Mouse (Mus musculus): ENCODE data around the gene Gm20388.

Gene Gm20388

GRCm38 (mm10) chr8:122178392-122178890 is 2267.8 kb downstream of the Gm20388 start:
- DNase-seq (ENCODE audit: low spot score in 2 of 2), result no peak

GRCm38 (mm10) chr8:122179354-122179753 is 2268.7 kb downstream of the Gm20388 start:
- no peak for DNase-seq (ENCODE audit: low spot score in 2 of 2)

GRCm38 (mm10) chr8:122180116-122180515 is 2269.5 kb downstream of the Gm20388 start:
- DNase-seq (ENCODE audit: low spot score in 2 of 2), result no peak

- peak; percentile 31 to 41 for DNase-seq (ENCODE audit: low spot score in 2 of 2)
Observed at GRCm38 (mm10) chr8:122181414-122181813, 2270.8 kb downstream of the Gm20388 start.

DNA sequence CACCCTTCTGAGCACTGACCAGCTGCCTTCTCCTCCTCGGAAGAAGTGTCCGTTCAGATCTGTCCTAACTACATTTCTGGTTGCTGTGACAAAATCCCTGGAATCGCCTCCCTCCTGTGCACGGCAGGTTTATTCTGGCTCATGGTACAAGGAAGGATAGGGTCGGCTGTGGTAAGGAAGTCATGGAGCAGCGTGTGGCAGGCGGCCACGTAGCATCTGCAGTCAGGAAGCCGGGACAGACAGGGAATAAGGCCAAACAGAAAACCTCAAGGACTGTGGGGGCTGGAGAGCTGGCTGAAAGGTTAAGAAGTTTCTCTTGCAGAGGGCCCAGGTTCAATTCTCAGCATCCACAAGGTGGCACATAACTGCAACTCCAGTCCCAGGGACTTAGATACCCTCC is 2271.3 kb downstream of the Gm20388 start:
- no peak for DNase-seq (ENCODE audit: low spot score in 2 of 2)

GRCm38 (mm10) chr8:122186363-122186974 is 2275.8 kb downstream of the Gm20388 start:
- no peak for DNase-seq (ENCODE audit: low spot score in 2 of 2)

DNA sequence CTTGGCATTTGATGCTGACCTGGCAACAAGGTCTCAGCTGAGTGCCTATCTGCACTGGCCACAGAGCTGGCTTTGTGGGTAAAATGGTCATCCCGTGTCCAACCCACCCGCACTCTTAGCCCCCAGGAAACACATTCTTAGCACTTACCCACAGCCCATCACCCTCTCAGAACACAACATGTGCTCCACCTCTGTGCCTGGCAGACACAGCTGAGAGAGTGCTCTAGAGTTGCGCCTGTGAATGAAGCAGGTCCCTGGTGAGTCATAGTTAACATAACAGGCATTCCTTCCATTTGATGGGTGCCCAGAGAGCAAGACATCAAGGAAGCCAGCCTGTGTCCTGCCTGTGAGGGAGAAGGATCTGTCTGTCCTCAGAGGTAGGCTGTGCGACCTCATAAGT is 2276.6 kb downstream of the Gm20388 start:
- no peak for DNase-seq (ENCODE audit: low spot score in 2 of 2)

DNA sequence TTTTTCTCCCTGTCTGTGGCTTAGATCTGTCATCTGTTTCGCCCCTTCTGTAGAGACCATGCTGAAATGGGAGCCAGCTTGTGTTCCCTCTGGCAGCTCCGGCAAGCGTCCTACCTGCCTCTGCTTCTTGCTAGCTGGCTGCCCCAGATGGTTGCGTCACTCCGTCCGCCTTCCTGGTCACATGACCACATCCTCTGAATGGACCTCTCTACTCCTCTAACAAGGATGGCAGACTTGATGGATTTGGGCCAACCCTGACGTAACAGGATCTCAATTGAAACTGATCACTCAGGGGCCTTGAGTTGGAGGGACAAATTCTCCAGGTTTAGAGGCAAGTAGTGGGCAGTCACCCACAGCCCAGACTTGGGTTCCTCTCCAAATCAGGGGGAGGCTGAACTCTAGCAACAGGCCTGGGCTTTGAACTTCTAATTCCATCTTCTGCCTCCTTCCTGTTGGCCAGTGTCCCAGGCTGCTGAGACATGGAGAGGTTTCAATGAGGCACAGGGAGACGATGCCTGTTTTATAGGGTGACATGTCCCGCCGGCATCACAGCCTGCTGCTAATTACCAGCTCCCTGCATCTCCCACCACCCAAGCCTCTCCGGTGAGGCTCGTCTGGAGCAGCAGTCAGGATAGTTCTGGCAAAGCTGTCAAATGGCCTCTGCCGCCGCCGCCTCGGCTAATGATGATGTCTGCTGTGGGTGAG is 2279.9 kb downstream of the Gm20388 start:
- peak in 1 of 2 experiments; percentile 42 for DNase-seq (ENCODE audit: low spot score in 2 of 2)

- no peak for DNase-seq (ENCODE audit: low spot score in 2 of 2)
Observed at GRCm38 (mm10) chr8:122191054-122191376, 2280.4 kb downstream of the Gm20388 start.

DNA sequence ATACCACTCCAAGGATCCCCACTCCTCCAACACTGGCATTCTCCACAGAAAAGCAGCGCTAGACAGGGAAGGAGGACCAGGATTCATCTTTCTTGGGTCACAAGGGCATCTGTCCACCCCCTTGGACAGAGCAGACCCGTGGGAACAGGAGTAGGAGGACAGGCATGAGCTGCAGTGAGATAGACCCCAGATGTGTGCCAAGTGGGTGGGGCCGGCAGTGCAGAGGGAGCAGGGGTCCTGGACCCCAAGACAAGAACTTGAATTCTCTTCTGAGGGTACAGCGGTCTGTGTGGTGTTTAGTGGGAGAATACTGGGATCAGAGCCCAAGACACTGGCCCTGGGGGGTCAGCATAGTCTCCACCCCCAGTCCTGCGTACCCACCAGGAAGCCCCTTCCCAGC is 2282.1 kb downstream of the Gm20388 start:
- no peak for DNase-seq (ENCODE audit: low spot score in 2 of 2)

DNA sequence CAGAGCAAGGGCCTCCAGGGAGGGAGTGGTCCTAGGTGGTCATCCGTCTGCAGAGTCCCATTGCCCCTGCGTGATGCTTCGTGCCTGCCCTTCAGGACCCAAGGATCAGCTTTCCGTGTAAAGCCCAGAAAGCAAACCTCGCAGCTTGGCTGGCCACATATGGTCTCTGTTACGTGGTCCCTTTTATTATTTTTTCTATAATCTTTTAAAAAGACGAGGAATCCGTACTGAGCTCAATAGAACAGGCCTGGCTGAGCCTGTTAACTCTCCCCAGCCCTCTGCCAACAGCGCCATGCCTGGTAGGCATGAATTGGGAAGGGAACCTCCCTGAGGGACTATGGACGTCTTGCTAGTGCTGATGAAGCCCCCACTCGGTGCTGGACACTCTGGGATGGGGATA is 2282.9 kb downstream of the Gm20388 start:
- no peak for DNase-seq (ENCODE audit: low spot score in 2 of 2)

GRCm38 (mm10) chr8:122194396-122194795 is 2283.8 kb downstream of the Gm20388 start:
- DNase-seq (ENCODE audit: low spot score in 2 of 2), result no peak

GRCm38 (mm10) chr8:122197342-122197741 is 2286.7 kb downstream of the Gm20388 start:
- no peak for DNase-seq (ENCODE audit: low spot score in 2 of 2)

DNA sequence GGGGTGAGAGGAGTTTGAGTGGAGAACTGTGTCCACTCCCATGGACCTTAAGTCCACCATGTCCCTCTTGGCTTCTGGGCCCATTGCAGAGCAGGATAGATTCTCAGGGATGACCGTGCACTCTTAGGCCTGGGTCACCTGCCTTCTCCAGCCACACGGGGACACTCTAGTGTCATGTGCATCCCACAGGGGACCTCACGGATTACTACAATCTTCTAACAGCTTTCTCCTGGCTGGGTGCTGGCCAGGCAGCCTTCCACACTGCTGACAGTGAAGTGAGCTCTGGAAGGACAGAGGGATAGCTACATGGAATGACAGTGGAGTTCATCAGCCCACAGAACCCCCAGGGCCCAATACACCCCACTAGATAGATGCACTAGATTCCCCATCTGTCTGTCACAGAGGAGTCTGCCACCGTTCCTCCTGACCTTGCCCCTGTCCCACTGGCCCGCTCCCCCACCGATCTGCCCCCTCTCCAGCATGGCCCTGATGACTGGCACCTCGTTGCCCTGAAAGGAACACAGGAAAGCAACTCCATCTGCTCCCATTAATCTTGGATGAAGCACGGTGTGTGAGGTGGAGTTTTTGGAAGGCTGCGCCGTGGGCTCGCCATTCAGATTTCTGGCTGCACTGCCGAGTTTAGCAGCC is 2287.9 kb downstream of the Gm20388 start:
- DNase-seq (ENCODE audit: low spot score in 2 of 2), result no peak

- no peak for DNase-seq (ENCODE audit: low spot score in 2 of 2)
Observed at GRCm38 (mm10) chr8:122199191-122199590, 2288.6 kb downstream of the Gm20388 start.

DNA sequence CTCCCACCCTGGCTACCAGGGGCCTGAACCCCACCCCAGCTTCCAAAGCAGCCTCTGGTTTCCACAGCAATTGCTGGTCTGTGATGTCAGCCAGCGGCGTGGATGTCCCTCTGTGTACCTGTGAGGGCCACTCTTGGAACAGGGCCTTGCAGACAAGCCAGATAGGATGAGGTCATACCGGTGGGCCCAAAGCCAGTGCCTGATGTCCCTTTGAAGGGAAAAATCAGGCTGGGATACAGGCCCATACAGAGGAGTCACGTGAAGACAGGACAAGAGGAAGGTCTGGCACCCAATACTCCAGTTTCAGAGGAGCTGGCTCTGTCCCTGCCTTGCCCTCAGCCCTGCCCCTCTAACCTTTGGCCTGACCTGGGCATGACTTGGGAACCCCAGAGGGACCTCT is 2289.2 kb downstream of the Gm20388 start:
- no peak for DNase-seq (ENCODE audit: low spot score in 2 of 2)

DNA sequence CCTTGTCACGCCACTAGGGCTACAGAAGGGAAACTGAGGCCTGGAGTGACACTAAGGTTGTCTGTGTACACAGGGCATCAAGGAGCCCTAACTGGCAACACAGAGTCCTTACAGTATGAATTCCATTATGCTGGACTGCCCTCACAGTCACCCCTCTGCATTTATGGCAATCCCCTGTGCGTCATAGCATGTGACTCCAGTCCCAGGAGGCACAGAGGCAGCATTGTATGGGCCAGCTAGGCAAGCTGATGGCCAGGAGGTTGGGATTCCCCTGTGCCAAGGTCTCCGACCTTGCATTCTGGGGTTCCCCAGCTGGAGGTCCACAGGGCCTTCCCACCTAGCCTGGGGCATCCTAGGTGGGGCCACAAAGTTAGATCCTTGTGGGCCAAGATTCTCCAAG is 2300.9 kb downstream of the Gm20388 start:
- DNase-seq (ENCODE audit: low spot score in 2 of 2), result no peak

- no peak for DNase-seq (ENCODE audit: low spot score in 2 of 2)
Observed at GRCm38 (mm10) chr8:122215630-122216029, 2305.0 kb downstream of the Gm20388 start.

DNA sequence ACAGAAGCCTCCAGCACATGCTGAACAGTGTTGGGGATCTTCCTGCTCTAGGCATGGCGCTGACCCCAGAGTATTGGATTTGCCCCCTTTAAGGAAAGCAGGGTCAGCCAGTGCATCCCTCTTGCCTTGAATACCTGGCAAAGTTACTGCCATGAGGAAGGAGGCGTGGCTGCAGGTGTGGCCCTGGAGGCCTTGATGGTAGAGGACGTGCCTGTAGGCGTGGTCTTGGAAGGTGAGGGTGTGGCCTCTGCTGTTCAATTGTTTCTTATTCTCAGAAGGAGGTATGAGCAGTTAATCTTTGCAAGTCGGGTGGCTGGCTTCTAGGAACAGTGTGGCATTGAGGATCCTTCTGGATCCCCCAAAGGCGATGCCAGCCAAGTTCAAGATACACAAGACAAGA is 2305.8 kb downstream of the Gm20388 start:
- no peak for DNase-seq (ENCODE audit: low spot score in 2 of 2)

DNA sequence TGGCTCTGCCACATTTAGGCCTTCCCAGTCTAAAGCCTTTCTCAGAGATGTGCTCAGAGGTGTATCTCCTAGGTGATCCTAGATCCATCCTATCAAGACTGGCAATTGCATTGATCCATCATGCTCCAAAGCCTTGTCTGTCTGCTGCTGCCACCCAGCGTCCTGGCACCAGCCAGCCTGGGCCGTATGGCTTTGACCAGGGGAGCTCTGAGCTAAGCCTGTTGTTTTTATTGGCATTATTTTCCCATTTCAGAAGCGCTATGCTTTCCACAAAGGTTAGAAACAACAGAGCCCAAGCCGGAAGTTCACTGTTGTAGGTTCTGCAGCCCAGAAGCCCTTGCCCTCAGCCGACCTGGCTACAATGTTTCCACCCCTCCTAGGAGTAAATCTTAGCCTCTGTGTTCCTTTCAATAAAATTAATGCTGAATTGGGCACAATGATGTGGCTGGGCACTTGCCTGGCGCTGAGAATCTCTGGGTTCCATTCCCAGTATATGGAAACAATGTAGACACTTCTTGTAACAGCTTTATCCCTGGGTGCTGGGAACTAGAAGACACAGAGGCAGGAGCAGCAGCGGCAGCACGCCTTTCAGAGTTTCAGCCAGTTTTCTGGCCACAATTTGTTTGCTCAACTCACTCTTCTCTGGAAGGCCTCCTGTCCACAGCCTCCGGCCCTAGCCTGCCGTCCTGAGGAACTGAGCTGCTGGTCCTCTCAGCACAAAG is 2307.0 kb downstream of the Gm20388 start:
- DNase-seq (ENCODE audit: low spot score in 2 of 2), result no peak

DNA sequence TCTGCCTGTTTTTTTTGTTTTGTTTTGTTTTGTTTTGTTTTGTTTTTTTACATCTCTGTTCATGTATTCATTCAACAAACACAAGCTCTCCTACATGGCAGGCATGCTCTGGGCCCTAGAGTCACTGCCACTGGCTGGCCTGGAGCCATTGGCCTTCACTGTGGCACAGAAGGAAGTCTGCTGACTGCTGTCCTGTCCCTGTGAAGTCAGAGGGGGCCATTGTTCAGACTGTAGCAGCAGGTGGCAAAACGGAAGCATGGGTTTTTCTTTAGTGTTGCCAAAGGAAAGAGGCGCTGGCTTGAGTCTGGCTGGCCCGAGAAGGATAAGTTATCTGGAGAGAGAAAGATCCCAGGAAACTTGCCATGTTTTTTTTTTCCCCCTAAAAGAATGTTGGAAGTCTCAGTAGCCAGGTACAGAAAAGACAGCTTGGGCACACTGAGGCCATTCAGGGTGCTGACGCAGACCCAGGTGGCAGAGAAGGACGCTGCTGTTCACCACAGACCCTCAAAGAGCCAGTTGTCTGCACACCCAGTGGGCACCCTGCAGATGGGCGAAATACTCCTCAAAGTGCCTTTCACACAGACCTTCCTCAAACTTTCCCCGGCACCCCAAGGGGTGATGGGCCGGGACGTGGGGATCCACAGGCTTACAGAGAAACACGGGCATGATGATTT is 2313.5 kb downstream of the Gm20388 start:
- peak in 1 of 2 experiments; percentile 23 for DNase-seq (ENCODE audit: low spot score in 2 of 2)

- peak in 1 of 2 experiments; percentile 20 for DNase-seq (ENCODE audit: low spot score in 2 of 2)
Observed at GRCm38 (mm10) chr8:122224650-122225022, 2314.0 kb downstream of the Gm20388 start.

Measured in right cerebral cortex, postnatal 36 days (tissue).